Mouse (Mus musculus) brain, embryonic 14.5 days (tissue): ENCODE data around the gene Supt4a.
A peak's percentile ranks its signal among the peaks of the same experiment; 100 is the strongest.

Source experiments
- CTCF ChIP-seq: fragments of 200-500 bp; IDR thresholded peaks from 2 replicates; pipeline ENCODE4 v1.5.1; 2012; ENCODE audit warnings: inconsistent platforms, mild to moderate bottlenecking, moderate library complexity, borderline replicate concordance; ENCODE audit not compliant: insufficient read depth, insufficient read length; ENCODE audit errors: extremely low read depth
- POLR2A ChIP-seq: fragments of 200-500 bp; IDR thresholded peaks from 2 replicates; pipeline ENCODE4 v1.6.1; 2012; ENCODE audit warnings: mild to moderate bottlenecking, inconsistent platforms, borderline replicate concordance; ENCODE audit not compliant: poor library complexity, insufficient read depth, insufficient read length, severe bottlenecking; ENCODE audit errors: extremely low read depth

DNA sequence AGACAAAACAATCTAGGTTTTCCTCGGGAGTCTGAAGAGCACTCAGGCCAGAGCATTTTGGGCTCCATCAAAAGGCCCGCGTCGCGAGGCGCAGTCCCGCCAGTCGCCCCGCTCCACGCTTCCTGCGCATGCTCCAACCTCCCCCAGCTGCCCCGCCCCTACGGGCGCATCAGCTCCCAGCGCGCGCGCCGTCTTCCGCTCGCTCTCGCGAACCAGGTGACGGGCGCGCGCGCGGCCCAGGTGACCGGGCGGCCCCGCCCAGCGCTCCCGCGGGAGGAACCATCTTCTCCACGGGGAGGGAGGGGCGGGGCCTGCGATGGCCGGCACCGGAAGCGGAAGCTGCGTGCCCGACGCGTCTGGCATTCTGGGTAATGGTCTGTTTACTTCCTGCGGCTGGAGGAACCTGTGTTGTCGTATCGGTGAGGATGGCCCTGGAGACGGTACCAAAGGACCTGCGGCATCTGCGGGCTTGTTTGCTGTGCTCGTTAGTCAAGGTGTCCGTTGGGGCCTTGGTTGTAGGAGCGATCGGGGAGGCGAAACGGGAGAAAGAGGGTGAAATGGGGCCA is at the start of gene Supt4a:
- TF ChIP-seq CTCF, result no peak
- TF ChIP-seq POLR2A, result peak; percentile 90
